Mouse (Mus musculus): Measurements from ENCODE around the gene Ube2d1.

DNA sequence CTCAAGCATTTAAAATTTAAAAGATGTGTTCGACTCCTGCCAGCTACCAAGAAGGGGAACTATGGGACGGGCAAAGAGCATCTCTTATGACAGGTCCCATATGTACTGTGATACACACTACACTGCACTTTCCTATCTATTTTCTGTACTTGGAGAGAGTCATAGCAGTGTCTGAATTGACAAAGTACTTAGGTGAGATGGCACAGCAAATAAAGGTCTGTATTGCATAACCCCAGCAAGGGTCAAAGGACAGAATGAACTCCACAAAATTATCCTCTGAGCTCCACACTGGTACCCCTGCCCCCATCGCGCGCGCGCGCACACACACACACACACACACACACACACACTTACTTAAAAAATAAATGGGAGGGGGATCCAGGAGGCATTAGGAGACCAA lies 51.0 kb downstream of the Ube2d1 start:
- TF ChIP-seq POLR2A (IDR thresholded peaks at IDR 0.05; ENCODE audit: borderline replicate concordance, control insufficient read depth, low read depth, low read length), result no peak
- TF ChIP-seq CTCF (IDR thresholded peaks at IDR 0.05; ENCODE audit: control insufficient read depth, insufficient read depth, low read length), result no peak
